Mouse (Mus musculus) kidney, postnatal 25 days (tissue): ENCODE data around the gene Emc10.

Experiments used
- DNase-seq, 2 experiments: peaks; one replicate each; pipeline ENCODE4 v3.0.0; 2021; ENCODE audit warnings: mixed read lengths in 2 of 2

The Emc10 gene

DNA sequence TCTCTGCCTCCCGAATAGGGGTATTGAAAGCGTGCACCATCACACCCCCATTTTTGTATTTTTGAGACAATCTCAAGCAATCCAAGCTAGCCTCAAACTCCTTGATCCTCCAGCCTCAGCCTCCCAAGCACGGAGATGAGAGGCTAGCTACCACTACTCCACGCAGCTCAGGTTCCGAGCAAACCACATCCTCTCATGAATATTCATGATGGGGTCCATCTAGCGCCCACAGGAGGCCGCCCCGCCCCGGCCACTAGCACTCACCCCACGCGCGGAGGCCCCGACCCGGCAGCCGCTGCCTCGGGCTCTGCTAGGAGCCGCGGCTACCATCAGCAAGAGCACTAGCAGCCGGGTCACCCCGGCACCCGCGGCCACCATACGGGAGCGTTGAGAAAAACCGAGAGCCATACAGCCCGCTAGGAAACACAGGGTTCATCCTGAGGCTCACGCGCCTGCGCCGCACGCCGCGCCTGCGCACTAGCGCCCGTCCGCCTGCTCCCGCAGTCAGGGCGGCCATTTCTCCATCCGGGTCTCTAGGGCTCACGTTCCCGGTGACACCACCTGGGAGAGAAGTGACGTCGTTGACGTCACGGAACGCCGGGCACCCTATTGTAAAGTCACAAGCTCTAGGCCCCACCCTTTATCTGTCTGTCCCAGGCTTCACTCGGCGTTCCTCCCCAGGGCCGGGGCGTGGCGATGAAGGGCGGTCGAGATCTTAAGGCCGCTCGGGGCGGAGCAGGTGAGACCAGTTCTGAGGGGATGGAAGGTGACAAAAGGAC is at the start of gene Emc10, which contains the start of gene Fam71e1:
TSS of gene Emc10 (minus strand) at position 538 of the 779 bp plus-strand sequence.
TSS of gene Fam71e1 (plus strand) at position 590 of the 779 bp plus-strand sequence.
- peak; percentile 98 to 99 for DNase-seq

DNA sequence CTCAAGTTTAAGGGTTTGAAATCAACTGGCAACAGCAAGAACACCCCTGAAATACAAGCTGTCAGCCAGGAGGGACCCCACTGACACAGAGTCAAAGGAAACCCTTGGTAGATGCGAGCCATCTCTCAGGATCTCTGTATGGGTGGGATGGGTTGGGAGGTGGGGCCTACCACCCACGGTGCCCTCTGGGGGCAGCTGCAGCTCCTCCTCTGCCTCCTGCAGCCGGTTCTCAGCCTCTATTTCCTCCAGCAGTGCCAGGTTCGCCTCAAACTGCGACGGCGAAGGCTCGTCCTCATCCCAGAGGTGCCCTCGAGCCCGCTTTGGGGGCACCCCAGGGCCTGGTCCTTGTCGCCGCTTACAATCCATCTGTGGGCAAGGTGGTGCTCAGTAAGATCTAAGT is 46.7 kb upstream of the Emc10 start:
- no peak for DNase-seq

DNA sequence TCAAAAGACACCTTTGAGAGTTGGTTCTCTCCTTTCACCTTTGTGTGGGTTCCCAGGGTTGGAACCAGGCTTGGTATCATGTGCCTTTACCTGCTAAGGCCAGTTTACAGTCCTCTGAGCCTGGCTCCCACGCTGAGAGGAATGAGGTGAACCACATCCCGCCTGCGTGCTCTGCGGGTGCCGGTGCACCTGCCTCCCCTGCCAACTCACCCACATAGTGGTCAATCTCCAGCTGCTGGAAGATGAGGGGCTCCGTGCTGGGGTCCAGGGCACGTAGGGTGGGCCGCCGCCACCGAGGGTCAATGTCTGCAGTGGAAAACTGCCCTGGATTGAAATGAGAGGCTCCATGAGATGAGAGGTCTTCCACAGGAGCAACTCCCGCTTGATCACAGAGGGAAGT is 46.2 kb upstream of the Emc10 start:
- no peak for DNase-seq

DNA sequence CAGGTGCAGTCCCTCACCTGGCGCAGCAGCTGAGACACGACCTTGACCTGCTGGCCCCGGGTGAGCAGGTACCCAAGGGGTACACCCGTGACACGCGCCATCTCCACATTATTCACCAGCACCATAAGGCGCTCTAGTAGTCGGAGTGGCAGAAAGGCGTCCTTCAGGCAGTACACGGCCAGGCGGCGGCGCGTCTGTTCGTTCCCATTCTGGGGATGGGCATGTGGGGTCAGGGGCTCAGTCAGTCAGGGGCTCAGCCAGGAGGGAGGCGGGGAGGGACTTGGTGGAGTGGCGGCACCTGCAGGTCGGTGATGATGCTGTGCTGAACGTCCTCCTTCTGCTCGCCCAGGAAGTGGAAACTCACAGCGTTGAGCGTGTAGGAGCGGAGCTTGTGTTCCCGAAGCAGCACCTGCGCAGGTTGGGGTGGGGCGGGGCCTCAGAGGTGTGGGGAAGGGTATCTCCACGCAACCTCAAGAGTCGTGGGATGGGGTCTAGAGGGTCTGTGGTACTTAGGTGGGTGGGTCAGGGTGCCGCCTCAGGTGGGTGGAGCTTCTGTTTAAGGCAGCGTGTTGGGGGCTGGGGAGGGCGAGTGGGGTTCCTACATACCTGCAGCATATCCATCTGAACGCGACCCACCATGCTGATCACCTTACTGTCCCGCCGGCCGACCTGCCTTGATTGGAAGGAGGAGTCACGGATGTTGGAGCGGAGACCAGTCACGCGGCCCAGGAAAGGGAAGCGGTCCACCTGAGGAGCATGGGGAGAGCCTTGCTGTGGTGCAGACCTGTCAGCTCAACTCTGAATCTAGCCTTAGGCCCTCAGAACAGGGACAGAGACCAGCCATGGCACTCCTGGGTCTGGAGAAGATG is 42.7 kb upstream of the Emc10 start:
- DNase-seq: no peak

DNA sequence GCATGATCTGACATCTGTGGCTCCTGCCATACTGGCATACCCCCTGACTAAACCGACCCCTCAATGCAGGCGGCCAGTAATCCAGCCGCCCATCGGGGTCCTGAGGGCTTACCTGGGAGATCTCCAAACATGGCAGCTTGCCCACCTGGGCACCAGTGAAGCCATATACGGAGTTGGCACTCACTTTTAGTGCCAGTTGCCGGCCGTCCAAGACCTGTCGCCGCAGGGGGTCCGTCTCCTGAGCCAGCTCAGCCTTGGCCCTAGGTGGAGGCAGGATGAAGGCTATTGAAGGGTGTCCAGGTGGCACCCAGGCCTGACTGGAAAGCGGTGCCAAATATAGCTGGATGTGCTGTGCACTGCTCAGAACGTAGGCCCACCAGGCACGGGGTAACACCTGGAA is 41.2 kb upstream of the Emc10 start:
- no peak for DNase-seq

DNA sequence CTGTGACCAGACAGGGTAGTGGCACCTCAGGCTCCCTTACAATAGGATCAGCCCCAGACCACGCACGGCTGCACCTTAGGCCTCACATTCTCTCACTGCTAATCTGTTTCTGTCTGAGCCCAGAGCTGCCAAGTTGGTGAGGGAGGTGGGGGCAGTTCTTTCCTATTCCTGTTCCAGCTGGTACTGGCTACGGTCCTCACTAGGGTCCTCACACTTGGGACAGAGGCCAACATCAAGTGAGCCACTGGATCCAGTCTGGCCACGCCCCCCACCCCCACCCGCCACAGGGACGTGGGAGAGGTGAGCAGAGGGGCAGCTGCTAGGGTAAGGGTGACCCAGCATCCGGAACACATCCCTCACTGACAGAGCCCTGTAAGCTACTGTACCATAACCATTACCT is 40.7 kb upstream of the Emc10 start:
- no peak for DNase-seq

DNA sequence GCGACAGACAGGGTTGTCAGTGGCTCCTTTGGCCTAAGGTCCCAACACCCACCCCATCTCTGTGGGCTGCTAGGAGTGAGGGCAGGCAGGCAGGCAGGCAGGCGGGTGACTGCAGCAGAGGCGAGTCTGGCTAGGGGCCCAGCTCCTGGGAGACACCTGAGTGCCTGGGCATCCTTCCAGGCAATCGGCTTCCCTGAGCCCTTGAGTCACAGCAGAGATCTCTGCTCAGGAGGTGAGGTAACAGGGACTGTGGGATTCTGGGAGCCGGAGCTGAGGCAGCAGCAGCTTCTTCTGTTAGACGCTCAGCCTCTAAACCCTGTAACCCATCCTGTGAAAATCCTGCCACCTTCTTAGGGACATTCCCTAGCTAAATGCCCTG is 40.2 kb upstream of the Emc10 start:
- peak; percentile 63 to 77 for DNase-seq

DNA sequence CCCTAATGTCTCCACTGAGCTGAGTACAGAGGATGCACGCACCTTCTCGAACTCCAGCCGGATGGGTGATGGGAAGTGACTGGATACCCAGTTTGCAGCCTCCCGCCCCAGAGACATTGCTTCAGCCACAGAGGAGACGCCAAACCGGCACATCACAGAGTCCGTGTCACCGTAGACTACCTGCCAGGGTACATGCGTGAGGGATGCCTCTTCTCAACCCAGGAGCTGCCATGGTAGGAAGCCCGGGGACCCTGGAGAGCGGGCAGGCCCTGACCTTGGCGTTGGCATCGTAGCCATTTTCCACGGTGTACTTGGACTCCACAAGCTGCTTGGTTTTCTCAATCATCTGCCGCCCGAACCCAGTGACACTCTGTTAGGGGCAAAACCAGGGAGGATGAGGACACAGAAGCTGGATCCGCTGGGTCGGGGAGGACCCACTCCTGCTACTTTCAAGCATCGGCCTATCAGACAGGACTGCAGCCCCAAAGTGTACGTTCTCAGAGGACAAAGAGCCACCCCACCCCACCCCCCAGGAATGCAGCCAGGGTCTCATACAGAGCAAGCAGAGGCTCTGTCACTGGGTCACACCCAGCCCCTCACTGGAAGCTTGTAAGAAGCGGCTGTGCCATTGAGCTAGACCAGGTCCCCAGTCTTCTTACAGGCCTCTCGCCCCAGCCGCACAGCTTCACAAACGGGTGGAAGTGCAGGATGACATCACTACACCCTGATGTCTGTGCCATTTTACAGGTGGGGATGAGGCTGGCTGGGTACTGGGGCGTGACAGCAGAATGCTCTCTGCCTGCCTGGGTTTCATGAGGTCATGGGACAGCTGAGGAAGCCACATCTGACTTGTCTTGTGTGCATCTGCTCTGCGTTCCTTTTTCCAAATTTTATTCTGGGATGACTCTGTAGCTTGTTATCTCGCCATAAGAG is 39.6 kb upstream of the Emc10 start:
- DNase-seq: no peak

DNA sequence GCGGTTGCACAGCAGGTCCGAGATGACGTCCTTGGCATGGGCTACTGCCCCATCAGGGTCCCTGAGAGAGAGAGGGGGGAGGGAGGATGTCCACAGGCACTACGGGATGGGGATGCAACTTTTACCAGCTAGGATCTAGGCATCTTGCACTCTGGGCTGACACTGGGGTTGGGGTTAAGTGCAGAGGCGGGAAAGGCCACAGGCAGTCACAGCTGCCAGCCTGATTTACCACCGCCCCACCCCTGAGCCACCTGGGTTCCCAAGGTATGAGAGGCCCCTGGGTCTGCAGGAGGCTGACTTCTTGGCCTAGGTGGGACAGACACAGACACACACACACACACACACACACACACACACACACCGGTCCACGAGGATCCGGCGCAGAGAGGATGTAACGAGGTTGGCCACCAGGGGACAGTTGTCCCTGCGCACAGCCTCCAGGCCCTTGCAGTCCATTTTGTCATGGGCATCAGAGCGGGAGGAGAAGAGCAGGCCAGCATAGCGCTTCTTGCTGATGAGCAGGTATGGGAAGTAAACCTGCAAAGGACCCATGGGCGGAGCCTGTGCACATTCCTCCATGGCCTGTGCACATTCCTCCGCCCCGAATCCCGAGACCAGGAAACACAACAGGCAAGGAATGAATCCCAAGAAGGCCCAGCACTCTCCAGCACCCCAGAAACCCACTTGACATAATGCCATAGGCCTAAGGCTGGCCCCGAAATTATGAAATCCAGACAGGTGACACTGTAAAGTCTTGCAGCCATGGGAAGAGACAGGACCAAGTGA is 38.5 kb upstream of the Emc10 start:
- DNase-seq: no peak

DNA sequence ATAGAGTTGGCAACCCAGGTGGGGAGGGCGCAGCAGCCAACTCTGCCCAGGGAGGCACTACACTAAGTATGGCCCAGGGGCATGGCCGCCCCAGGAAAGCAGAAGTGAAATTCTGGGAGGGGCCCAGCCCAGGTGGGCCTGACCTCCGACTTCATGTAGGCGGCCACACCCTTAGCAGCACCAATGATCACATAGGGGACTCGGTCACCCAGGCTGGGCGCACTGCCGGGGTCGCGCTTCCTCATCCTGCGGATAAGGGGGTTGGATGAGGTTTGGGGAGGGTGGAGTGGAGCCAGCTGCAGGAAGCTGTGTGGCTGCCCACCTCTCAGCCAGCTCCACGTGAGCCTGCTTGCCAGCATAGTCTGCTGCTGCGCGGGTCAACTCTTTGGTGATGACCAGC is 37.9 kb upstream of the Emc10 start:
- no peak for DNase-seq

DNA sequence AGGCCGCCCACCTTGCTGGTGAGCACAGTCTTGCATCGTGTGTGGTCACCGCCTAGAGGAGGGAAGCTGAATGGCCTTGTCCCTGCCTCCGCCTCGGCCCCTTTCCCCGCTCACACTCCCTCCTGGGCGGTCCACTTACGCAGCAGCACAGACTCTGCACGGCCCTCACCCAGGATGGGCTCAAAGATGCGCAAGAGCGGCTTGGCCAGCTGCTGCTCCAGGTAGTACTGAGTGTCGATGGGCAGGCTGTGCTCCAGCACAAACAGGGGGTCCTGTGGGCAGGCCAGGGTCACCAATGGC is 37.4 kb upstream of the Emc10 start:
- DNase-seq: no peak

DNA sequence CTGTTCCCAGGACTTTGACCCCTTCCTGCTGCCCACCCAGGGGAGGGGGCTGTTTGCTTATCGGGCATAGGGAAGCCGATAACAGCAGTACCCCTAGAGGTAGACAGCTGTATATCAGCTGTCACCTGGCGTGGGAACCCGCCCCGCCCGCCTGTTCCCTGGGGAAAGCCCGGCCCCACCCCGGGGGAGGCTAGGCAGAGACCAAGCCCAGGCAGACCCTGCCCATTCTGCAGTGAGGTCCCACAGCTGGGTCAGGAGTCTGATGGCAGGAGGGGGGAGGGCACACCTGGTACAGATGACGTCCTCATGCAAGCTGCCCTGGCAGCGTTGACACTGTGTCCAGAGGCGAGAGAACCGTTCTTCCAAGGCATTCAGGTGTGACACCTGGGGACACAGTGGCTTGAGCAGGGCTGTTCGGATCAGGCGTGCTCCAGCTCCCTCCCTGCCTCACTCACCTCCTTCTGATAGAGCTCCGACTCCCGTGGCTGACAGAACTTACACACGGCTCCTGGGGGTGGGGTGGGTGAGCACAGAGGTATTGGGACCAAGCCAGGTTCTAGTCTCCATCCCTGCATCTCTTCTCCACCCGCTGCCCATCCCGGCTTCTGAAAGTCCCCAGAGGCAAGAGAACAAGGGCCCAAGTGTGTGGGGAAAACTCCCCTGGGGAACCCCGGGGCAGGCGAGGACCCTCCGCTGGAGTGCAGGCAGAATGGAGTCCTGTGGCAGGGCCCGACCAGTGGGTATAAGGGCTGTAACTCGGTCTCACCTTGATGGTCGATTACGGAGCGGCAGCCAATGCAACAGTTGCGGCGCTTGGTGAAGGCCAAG is 36.8 kb upstream of the Emc10 start:
- DNase-seq: no peak

DNA sequence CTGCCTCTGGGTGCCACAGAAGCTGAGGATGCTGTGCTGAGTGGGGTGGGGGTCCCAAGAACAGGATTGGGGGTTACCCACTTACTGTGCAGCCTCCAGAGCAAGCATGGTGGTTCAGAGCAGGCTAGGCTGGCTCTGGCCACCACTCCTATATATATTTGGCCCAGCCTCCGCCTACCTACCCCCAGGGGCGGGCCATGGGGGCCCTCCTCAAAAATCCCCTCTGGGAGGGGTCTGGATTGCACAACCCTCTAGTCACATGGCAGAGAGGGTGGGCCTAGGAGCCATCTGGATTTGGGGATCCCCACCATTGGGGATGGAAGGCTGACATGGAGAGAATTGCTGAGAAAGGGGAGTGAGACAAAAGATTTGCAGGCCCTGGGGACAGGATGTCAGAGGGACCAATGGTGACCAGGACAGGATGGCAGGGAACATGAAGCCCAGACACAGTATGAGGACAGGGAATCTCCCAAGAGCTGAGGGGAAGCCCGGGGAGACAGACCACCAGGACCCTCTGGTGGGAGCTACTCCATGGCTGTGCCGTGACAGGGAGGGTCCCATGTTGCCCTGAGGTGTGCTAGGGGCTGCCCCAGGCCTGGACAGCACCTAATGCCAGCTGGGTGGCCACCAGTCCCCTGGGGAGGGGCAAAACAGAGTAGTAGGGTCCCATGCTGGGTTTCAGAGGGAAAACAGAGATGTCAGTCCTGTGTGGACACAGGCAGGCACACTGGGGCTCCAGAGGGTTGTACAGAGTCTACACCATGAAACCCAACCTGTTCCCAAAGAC is 35.8 kb upstream of the Emc10 start, which contains the start of gene Spib:
TSS of gene Spib (minus strand) at position 126 of the 787 bp plus-strand sequence.
- no peak for DNase-seq

DNA sequence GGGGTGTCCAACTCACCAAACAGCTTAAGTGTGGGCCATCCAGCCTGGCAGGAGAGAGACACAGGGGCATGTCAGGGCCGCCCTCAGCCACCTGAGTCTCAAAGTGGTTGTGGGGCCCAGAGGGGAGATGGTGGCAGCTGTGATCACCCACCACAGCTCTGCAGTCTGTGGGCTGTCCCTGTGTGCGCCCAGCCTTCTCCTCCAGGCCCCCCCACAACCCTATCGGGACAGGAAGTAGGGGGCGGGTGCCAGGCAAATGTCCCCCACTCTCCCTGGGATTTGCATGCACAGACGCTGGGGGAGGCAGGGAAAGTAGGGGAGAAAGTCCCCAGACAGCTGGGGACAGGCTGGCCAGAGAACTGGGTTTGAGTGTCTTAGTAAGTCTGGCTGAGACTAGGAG is 34.9 kb upstream of the Emc10 start:
- DNase-seq: peak in 1 of 2 experiments; percentile 25

DNA sequence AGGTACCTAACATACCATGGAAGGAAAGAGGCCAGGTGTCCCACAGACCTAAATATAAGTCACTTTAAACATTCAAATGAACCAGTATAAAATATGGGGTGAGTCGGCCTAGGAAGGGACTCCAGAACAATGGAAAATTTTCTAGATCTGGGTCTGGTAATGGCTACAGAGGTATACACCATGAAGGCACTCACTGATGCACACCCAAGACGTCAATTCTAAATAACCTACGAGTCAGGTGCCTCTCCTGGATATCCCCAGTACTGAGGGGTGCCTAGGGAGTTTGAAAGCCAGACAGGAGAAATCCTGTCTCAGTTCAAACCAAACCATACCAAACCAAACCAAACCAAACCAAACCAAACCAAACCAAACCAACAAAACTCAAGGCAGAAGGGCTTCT is 34.2 kb upstream of the Emc10 start:
- DNase-seq: no peak

DNA sequence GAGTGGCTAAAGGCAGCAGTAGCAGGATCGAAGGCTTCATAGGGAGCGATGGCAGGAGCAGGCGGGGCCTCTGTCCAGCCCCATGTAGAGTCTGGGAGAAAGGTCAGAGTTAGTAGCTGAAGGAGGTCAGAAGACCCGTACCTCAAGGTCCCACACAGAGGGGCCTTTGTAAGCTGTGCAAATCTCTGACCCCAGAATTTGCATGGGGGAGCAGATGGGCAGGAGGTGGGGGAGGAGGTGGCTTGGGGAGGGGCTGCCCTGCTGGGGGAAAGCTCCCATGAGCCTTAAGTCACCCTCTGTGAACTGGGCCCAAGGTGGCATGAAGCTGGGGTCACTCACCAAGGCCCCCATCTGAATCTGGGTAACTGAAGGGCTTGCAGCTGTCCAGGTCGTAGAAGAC is 33.2 kb upstream of the Emc10 start:
- DNase-seq: no peak

DNA sequence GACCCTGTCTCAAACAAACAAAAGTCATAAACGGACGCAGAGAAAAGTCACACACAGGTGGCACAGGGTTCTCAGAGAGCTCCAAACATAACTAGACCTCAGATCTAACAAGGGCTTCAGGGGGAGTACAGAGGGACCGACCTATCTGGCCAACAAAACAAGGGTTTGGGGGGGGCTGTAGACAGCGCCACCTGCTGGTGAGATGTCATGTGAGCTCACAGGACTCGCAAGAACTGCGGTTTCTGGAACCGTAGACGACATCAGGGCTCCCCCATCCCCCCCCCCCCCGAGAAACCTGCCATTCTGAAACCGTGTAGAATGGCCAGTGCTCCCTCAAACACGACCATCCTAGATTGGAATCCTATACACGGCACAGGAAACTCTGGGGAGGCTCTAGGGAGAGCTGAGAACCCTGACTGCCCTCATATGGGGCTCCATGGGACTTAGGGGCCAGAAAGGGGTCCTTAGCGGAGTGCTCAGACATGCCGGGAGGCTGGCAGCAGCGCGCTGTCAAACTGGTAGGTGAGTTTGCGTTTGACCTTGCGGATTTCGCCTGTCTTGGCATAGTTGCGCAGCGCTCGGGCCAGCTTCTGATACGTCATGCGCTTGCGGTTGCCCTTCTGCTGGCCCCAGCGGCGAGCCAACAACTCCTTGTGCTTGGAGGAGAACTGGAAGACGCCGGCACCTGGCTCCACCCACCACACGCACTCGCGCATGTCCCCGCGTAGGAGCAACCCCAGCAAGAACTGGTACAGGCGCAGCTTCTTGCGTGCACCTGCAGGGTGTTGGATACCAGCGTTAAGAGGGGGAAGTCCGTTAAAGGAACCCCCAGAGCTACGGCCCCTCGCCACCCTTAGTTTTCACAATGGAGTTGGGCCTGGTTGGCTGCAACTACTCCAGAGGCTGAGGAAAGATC is 31.4 kb upstream of the Emc10 start:
- DNase-seq: peak; percentile 82 to 93

DNA sequence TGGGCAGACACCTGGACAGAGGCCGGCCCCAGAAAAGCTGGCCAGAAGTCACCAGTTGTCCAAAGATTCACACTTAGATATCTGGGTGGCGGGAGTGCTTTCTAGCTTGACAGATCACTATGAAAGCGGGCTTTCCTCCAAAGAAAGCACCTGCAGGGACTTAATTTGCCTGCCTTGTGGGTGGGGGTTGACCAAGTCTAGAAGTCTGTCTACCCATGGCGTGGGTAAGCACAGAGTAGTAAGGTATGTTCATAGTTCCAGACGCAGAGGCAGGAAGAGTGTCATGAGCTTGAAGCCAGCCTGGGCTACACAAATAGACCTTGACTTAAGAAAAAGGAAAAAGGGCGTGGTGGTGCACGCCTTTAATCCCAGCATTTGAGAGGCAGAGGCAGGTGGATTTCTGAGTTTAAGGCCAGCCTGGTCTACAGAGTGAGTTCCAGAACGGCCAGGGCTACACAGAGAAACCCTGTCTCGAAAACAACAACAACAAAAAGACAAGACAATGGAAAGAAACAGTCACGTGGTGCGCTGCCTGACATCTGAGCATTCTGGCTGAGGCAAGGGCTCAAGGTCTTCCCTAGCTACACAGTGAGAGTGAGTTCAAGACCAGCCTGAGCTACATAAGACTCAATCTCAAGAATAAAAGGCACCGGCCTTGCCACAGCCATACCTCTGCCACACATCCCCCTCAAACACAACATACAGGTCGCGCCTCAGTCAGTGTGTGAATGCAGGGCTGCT is 30.3 kb upstream of the Emc10 start:
- DNase-seq: peak in 1 of 2 experiments; percentile 30
